In the genomic region with DNA sequence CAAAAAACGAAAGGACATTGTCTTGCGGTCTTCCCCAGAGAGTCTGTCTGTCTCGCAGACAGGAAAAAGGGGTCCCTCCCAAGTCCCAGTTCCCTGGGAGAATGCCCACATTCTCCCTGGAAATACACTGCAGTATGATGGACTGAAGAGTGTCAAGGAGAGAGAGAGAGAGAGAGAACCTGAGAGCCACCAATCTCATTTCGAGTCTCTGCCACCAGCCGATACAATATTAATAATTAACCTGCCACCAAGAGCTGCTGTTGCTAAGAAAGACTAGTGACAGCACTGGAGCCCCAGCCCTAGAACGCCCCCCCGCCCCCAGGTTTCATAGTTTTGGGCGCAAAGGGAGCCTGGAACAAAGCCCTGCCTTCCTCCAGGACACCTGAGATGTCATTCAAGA, we compare ENCODE assay signal across 10 mouse cellular contexts.
DNase-seq lines count a peak whose midpoint lies in the region; ATAC-seq lines count a peak whose summit lies in the region.
"Had no signal": no experiment of that assay in that cellular context is flagged by ENCODE, and none has a peak within 500 bp of the region (broad histone marks: within the 10 kb centered on the region; RNA-seq: fewer than 3 reads in every experiment).

No protein-coding gene starts in this region.

- peak overlapping the region; percentile 71 for H3K4me3 ChIP-seq in heart, embryonic 12.5 days
- H3K4me3 ChIP-seq in embryonic facial prominence, embryonic 10.5 days, result peak overlapping the region; percentile 70
- H3K4me3 ChIP-seq in hindbrain, embryonic 15.5 days, result peak overlapping the region; percentile 53
- H3K4me3 ChIP-seq in midbrain, embryonic 11.5 days (ENCODE audit: low read depth, low read length), result peak overlapping the region; percentile 35; the same call in 1 of the 2 replicates

- H3K4me2 ChIP-seq in heart, embryonic 12.5 days, result peak overlapping the region; percentile 86
- H3K4me2 ChIP-seq in hindbrain, embryonic 15.5 days, result peak overlapping the region; percentile 85
- peak overlapping the region; percentile 84 for H3K4me2 ChIP-seq in midbrain, embryonic 11.5 days

- H3K9ac ChIP-seq in heart, embryonic 12.5 days, result peak overlapping the region; percentile 82
- no peak overlapping the region for H3K9ac ChIP-seq in hindbrain, embryonic 15.5 days
- no peak overlapping the region for H3K9ac ChIP-seq in midbrain, embryonic 11.5 days (ENCODE audit: low read length)

- ATAC-seq in heart, embryonic 12.5 days (ENCODE audit: insufficient number of reproducible peaks, low FRiP score), result no peak
- no peak; the same call in 1 of the 2 replicates for ATAC-seq in hindbrain, embryonic 15.5 days (ENCODE audit: low FRiP score, low read depth)
- peak; percentile 1; the same call in 1 of the 2 replicates for ATAC-seq in midbrain, embryonic 11.5 days (ENCODE audit: low FRiP score)

- peaks cover 79% of the 10 kb centered on the region for H3K4me1 ChIP-seq in heart, embryonic 12.5 days (replicated peaks)
- H3K4me1 ChIP-seq in embryonic facial prominence, embryonic 10.5 days, result peaks cover 50% of the 10 kb centered on the region
- peaks cover 34% of the 10 kb centered on the region for H3K4me1 ChIP-seq in hindbrain, embryonic 15.5 days (replicated peaks)
- H3K4me1 ChIP-seq in midbrain, embryonic 11.5 days (ENCODE audit: control insufficient read depth, insufficient read depth, low read length), result peaks cover 20% of the 10 kb centered on the region

- no peak for DNase-seq in heart, postnatal 4 days
- DNase-seq in embryonic facial prominence, embryonic 10.5 days (ENCODE audit: low spot score), result no peak
- DNase-seq in midbrain, embryonic 11.5 days (ENCODE audit: low spot score, missing footprints), result no peak
- DNase-seq in thymus, postnatal 14 days, result no peak
- no peak for DNase-seq in ovary, adult 18-20 months (ENCODE audit: low spot score)
- no peak for DNase-seq in thymus, postnatal 25 days
- DNase-seq: cerebellum, adult 9-11 months; right cerebral cortex, postnatal 4 days had no signal

- 50% methylated on average over 8 of the region's 8 CpGs for WGBS in heart, embryonic 12.5 days
- 53% methylated on average over 8 of the region's 8 CpGs for whole genome bisulfite sequencing in embryonic facial prominence, embryonic 10.5 days
- 34% methylated on average over 8 of the region's 8 CpGs for WGBS in hindbrain, embryonic 15.5 days
- 48% methylated on average over 8 of the region's 8 CpGs for WGBS in midbrain, embryonic 11.5 days

- H3K27ac ChIP-seq in heart, embryonic 12.5 days (ENCODE audit: poor library complexity, severe bottlenecking), result peak overlapping the region; percentile 93
- no peak overlapping the region; the same call in 1 of the 2 replicates for H3K27ac ChIP-seq in embryonic facial prominence, embryonic 10.5 days (replicated peaks)
- 0 out of 2 replicates have a peak overlapping the region, but pooled peaks have one; percentile 6 for H3K27ac ChIP-seq in hindbrain, embryonic 15.5 days (replicated peaks)
- H3K27ac ChIP-seq in midbrain, embryonic 11.5 days (ENCODE audit: low read depth, low read length), result no peak overlapping the region

- H3K9me3 ChIP-seq in heart, embryonic 12.5 days (replicated peaks), result no peaks in the 10 kb centered on the region
- no peaks in the 10 kb centered on the region for H3K9me3 ChIP-seq in embryonic facial prominence, embryonic 10.5 days
- no peaks in the 10 kb centered on the region for H3K9me3 ChIP-seq in hindbrain, embryonic 15.5 days
- no peaks in the 10 kb centered on the region for H3K9me3 ChIP-seq in midbrain, embryonic 11.5 days (ENCODE audit: control insufficient read depth, low read length)

- peaks cover 21% of the 10 kb centered on the region; the same call in 1 of the 2 replicates for H3K27me3 ChIP-seq in heart, embryonic 12.5 days (replicated peaks)
- peaks cover 52% of the 10 kb centered on the region for H3K27me3 ChIP-seq in embryonic facial prominence, embryonic 10.5 days (replicated peaks; ENCODE audit: low read depth, poor library complexity, severe bottlenecking)
- H3K27me3 ChIP-seq in hindbrain, embryonic 15.5 days, result 0 out of 2 replicates have a peak, but pooled peaks cover 3% of the 10 kb centered on the region
- peaks cover 2% of the 10 kb centered on the region; the same call in 1 of the 2 replicates for H3K27me3 ChIP-seq in midbrain, embryonic 11.5 days (ENCODE audit: control insufficient read depth, insufficient read depth, low read length)

- no peaks in the 10 kb centered on the region for H3K36me3 ChIP-seq in heart, embryonic 12.5 days
- no peaks in the 10 kb centered on the region for H3K36me3 ChIP-seq in embryonic facial prominence, embryonic 10.5 days (replicated peaks)
- no peaks in the 10 kb centered on the region for H3K36me3 ChIP-seq in hindbrain, embryonic 15.5 days
- no peaks in the 10 kb centered on the region for H3K36me3 ChIP-seq in midbrain, embryonic 11.5 days (ENCODE audit: control insufficient read depth, insufficient read depth, low read length)

Comparison
In these comparisons a context has a peak if more than half of its experiments do, and no peak if none do; other contexts are left out.
1. H3K27ac ChIP-seq: peak in heart, embryonic 12.5 days (single experiment) and hindbrain, embryonic 15.5 days (single experiment); none in embryonic facial prominence, embryonic 10.5 days (single experiment) and midbrain, embryonic 11.5 days (single experiment).
2. Peak in every context shown above with its lines, with median percentiles within 50 percentile points of each other: H3K4me2 ChIP-seq and H3K4me3 ChIP-seq.